Mouse (Mus musculus) layer of hippocampus, adult 9-11 months (tissue): Measurements from ENCODE around the gene 1700008O03Rik.

Experiments
- DNase-seq: peaks from one replicate; pipeline ENCODE4 v3.0.0; 2022

1700008O03Rik gene

GRCm38 (mm10) chr7:44375207-44375606 is 10.4 kb downstream of the 1700008O03Rik start:
- DNase-seq, result no peak

GRCm38 (mm10) chr7:44374756-44375155 is 10.9 kb downstream of the 1700008O03Rik start:
- DNase-seq, result no peak

GRCm38 (mm10) chr7:44373889-44374652 is 11.5 kb downstream of the 1700008O03Rik start:
- DNase-seq, result peak; percentile 97

GRCm38 (mm10) chr7:44373460-44373859 is 12.2 kb downstream of the 1700008O03Rik start:
- DNase-seq, result no peak

- DNase-seq, result no peak
Measured at GRCm38 (mm10) chr7:44372678-44373077, 12.9 kb downstream of the 1700008O03Rik start.

GRCm38 (mm10) chr7:44360792-44361301 is 24.8 kb downstream of the 1700008O03Rik start:
- no peak for DNase-seq

- peak; percentile 97 for DNase-seq
Measured at GRCm38 (mm10) chr7:44359908-44360672, 25.5 kb downstream of the 1700008O03Rik start.

- DNase-seq, result no peak
Measured at GRCm38 (mm10) chr7:44358886-44359654, 26.6 kb downstream of the 1700008O03Rik start.

- no peak for DNase-seq
Measured at GRCm38 (mm10) chr7:44358012-44358411, 27.6 kb downstream of the 1700008O03Rik start.

GRCm38 (mm10) chr7:44357531-44357930 is 28.1 kb downstream of the 1700008O03Rik start:
- no peak for DNase-seq

GRCm38 (mm10) chr7:44356590-44357481 is 28.8 kb downstream of the 1700008O03Rik start:
- no peak for DNase-seq

- peak; percentile 38 for DNase-seq
Measured at GRCm38 (mm10) chr7:44355411-44355810, 30.2 kb downstream of the 1700008O03Rik start.

GRCm38 (mm10) chr7:44353601-44354340 is 31.8 kb downstream of the 1700008O03Rik start:
- no peak for DNase-seq

- DNase-seq, result no peak
Measured at GRCm38 (mm10) chr7:44352750-44353600, 32.6 kb downstream of the 1700008O03Rik start.

- DNase-seq, result no peak
Measured at GRCm38 (mm10) chr7:44351881-44352749, 33.5 kb downstream of the 1700008O03Rik start.

GRCm38 (mm10) chr7:44350957-44351711 is 34.5 kb downstream of the 1700008O03Rik start:
- peak; percentile 87 for DNase-seq

GRCm38 (mm10) chr7:44349043-44349442 is 36.6 kb downstream of the 1700008O03Rik start:
- DNase-seq, result no peak

GRCm38 (mm10) chr7:44344622-44345021 is 41.0 kb downstream of the 1700008O03Rik start:
- DNase-seq, result no peak
